Mouse (Mus musculus): ENCODE data around the gene Kcnh7.

Kcnh7 gene

GRCm38 (mm10) chr2:63183563-63184545 lies at the start of gene Kcnh7:
TSS of gene Kcnh7 (minus strand) at chr2:63184287.
- peak; percentile 21 to 22 for DNase-seq (ENCODE audit: low spot score in 2 of 2)

DNA sequence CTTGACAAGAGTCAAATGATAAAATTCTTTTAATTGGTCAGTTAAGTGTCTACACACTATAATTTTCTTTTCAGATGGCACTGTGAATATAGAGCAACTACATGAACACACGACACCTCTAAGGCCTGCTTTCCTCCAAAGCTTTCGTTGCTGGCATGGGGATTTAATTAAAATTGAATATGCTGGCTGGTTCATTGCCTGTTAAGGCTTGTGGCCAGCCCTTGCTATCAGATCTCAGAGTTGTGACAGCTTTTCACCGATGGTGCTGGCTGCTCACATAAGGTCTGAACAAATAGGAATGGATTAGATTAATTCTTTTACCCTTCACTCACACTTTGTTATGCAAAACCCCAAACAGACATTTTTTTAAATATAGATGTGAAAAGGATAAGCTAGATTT lies 23.3 kb upstream of the Kcnh7 start:
- no peak for DNase-seq (ENCODE audit: low spot score in 2 of 2)

DNA sequence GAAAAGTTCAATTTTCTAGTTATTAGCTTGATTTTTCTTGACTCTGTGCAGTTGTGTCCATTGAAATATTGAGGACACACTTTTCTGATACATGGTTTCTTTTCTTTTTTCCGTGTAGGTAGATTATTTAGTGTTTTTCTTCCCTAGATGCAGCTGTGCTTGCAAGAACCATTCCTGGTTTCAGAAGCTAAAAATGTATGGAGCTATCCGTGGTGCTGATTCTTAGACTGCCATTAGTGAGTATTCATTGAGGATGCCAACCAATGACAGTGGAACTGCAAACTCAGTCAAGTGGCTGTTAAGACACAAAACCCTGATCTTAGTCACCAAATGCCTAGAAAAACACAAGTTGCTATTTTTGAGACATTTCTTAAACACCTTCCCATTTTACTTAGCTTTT lies 1.9 kb upstream of the Kcnh7 start:
- DNase-seq (ENCODE audit: low spot score in 2 of 2) = no peak

GRCm38 (mm10) chr2:63184551-63185430 lies 704 bp upstream of the Kcnh7 start:
- DNase-seq (ENCODE audit: low spot score in 2 of 2) = peak; percentile 14 to 28

DNA sequence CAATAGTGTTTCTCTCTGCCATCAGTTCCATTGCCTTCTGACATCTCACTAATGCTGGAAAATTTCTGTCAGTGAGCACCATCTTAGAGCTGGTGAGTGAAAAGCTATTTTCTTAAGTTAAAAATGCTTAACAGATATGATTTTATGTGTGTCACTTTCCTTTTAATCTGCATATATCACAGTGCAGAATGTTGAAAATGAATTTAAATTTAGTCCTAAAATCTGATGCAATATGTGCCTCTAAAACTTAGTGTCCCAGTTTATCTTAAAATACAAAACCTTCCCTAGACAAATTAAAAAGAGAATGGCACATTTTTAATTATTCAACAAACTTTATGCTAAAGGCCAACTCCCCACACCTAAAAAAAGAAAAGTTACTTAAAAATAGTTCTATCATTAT lies 30.4 kb downstream of the Kcnh7 start:
- DNase-seq (ENCODE audit: low spot score in 2 of 2) = no peak

GRCm38 (mm10) chr2:63127762-63128516 lies 56.1 kb downstream of the Kcnh7 start:
- no peak for DNase-seq (ENCODE audit: low spot score in 2 of 2)

- no peak for DNase-seq (ENCODE audit: low spot score in 2 of 2)
These were observed 63.8 kb downstream of the Kcnh7 start for GRCm38 (mm10) chr2:63120316-63120715.

DNA sequence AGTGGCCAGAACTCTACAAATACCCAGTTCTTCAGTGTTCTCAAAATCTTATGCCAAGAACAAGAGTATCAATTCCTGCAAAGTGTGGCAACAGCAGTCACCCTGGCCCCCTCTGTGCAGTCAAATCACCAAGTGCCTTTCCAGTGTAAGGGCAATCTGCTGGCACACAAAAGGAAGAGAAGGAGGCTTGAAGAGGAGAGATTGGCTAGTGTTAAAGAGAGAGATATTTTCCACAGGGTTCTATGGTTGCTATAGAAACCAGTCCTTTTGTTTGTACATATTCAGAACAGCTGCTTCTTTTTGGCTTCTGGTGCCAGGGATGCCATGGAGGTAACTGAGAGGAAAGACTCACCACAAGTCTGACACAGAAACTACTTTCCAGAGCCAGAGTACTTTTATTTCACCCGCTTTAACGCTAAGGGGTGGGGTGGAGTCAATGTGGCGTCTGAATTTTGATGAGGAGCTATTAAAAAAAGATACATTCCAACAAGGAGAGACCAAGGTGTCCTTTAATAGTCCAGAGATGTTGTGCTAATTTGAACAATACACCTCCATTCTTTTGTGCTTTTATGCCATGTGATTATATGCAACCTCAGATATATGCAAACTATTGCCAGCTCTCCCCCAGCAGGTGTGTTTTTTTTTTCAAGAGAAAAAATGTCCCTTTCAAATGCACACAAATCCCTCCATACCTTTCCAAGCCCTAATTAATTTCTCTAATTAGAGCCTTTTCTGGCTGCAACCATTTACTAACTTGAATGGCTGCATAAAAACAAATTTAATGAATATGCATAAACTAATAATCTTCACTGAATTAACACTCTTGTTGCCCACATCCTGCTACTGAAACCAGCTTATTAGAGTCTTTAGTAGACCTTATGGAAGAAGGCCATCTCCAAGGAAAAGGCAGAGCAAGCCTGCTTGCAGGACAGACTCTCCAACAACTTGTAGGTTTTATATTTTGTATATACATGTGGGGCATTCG lies 66.6 kb downstream of the Kcnh7 start:
- DNase-seq (ENCODE audit: low spot score in 2 of 2) = no peak

DNA sequence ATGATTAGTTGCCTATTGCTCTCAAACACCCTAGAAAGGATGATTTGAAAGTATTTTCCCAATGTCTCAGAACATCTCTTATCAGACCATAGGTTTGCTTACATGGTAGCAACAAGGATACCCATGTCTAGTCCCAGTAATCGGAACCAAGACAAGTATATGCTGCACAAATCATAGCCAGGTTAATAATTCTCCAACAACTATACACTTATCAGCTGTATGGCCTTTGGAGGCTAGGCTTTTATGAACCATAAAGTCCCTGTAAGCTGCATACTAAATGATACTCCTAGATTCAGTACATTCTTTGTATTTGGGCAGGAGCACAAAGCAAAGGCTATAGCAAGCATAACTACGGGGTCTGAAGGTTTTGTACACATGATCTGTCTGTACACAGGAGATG lies 78.1 kb downstream of the Kcnh7 start:
- no peak for DNase-seq (ENCODE audit: low spot score in 2 of 2)

- DNase-seq (ENCODE audit: low spot score in 2 of 2) = no peak
These were observed 84.4 kb downstream of the Kcnh7 start for GRCm38 (mm10) chr2:63099676-63100075.

DNA sequence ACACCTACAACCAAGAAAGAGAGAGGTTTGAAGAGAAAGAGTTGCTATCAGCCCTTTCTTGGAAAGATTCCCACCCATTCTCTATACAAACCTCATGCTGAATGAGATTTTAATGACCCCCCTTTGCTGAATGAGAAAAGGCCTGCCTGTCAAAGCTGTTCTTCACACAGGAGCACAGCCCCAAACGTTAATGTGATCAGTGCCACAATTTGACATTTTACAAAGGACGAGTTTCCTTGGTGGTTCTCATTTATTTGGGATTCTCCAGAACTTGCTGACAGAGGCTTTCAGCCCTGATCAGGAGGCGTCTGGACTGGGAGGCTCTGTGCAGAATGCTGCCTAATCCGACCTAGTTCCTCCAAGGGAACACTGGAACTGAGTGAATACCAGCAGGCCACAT lies 92.3 kb downstream of the Kcnh7 start:
- no peak for DNase-seq (ENCODE audit: low spot score in 2 of 2)

- no peak for DNase-seq (ENCODE audit: low spot score in 2 of 2)
These were observed 93.6 kb downstream of the Kcnh7 start for GRCm38 (mm10) chr2:63090447-63090846.

DNA sequence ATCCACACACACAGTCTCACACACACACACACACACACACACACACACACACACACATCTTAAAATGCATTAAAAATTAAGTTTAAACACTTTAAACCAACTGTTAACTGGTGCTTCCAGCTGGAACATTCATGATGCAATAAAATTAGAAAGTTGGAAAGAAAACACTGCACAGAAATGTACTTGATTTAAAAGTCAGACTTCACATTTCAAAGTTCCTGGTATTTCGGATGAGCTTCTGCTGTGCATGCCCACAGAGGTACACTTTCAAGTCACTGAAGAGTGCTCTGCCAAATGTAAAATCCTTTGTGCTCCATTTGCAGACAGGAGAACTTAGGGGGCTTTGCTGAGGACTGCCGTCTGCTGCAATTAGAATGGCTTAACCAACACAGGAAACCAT lies 125.7 kb downstream of the Kcnh7 start:
- no peak for DNase-seq (ENCODE audit: low spot score in 2 of 2)

GRCm38 (mm10) chr2:63049884-63050283 lies 134.2 kb downstream of the Kcnh7 start:
- no peak for DNase-seq (ENCODE audit: low spot score in 2 of 2)

DNA sequence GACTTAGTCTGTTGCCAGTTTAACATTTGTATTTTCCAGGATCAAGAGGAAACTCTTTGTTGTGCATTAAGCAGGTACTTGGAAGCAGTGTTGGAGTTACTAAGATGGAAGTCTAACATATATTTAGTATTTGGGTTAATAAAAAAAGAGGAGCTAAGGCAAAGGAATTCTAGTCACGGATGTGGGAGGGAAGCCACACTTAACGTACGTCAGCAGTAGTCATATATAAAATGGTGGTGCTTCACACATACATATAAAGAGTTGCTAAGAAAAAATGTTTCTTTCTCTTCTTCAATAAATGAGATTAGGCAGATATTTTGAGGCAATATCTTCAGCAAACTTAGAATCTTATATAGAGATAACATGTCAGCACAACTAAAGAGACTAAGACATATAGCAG lies 144.4 kb downstream of the Kcnh7 start:
- DNase-seq (ENCODE audit: low spot score in 2 of 2) = no peak

DNA sequence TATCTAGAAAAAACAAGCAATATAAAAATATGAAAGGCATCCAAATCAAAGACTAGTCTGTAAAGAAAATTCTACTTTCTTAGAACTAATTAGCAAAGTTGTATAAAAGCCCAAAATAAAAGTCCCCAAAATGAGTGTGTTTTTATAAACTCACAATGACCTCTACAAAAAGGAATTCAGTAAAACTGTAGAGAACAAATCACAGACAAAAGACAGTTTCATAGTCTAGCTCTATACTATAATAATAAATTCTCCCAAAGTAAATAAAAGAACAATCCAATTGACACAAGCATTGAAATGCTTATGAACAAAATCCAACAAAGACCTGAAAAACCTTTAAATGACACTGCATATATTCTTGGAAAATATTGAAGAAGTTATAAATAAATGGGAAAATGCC lies 169.2 kb downstream of the Kcnh7 start:
- DNase-seq (ENCODE audit: low spot score in 2 of 2) = no peak

- no peak for DNase-seq (ENCODE audit: low spot score in 2 of 2)
These were observed 174.9 kb downstream of the Kcnh7 start for GRCm38 (mm10) chr2:63009141-63009540.

GRCm38 (mm10) chr2:63002784-63003183 lies 181.3 kb downstream of the Kcnh7 start:
- DNase-seq (ENCODE audit: low spot score in 2 of 2) = no peak

DNA sequence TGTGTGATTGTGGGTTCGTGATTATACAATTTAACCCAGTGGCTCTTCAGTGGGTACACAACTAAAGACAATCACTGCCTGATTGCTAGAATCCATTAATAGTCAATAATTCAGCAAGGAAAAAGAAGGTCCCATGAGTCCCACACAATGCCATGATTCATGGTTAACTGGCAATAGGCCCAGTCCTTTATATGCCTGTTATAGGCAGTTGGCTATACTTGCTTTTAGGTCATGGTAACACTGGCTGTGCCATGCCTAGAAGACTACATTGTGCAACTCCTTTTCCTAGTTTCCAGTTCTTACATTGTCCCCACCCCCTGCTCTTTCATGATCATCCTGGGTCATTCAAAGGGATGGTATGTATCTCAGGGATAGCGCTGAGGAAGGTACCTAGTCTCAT lies 186.4 kb downstream of the Kcnh7 start:
- no peak for DNase-seq (ENCODE audit: low spot score in 2 of 2)

GRCm38 (mm10) chr2:62988616-62989015 lies 195.5 kb downstream of the Kcnh7 start:
- DNase-seq (ENCODE audit: low spot score in 2 of 2) = no peak

- DNase-seq (ENCODE audit: low spot score in 2 of 2) = no peak
These were observed 200.2 kb downstream of the Kcnh7 start for GRCm38 (mm10) chr2:62983936-62984335.
